Mouse (Mus musculus) lung, adult 18-20 months (tissue): ENCODE measurements at regions not wholly inside any gene's neighbourhood (a gene's known extent, or its start where the extent isn't known, plus 50 kb on each side); places are given as distances from the start of the nearest gene placed in this dataset.

Source experiments
- DNase-seq, 2 experiments: peaks; one replicate each; pipeline ENCODE4 v3.0.0; 2022; ENCODE audit warnings: mixed read lengths in 2 of 2

DNA sequence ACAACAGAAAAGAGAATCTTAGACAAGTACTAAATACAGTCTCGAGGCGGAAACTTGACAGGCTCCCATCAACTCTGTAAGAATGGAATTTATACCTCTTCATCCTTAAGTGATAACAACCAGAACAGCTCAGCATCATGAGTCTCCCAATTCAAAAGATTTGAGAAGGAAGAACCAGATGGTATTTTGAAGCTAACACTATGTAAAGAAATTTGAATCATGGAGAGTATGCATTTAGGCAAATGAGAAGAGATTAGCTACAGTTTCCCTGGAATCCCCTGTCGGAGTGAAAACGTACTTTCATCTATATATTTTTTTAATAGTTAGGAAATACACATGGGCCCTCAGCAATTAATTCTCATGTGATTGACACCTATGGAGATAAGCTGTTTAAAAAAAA, 140.9 kb downstream of the Nrip1 start:
- no peak for DNase-seq

GRCm38 (mm10) chr16:76232174-76232573, 141.5 kb downstream of the Nrip1 start:
- DNase-seq: peak in 1 of 2 experiments; percentile 42

DNA sequence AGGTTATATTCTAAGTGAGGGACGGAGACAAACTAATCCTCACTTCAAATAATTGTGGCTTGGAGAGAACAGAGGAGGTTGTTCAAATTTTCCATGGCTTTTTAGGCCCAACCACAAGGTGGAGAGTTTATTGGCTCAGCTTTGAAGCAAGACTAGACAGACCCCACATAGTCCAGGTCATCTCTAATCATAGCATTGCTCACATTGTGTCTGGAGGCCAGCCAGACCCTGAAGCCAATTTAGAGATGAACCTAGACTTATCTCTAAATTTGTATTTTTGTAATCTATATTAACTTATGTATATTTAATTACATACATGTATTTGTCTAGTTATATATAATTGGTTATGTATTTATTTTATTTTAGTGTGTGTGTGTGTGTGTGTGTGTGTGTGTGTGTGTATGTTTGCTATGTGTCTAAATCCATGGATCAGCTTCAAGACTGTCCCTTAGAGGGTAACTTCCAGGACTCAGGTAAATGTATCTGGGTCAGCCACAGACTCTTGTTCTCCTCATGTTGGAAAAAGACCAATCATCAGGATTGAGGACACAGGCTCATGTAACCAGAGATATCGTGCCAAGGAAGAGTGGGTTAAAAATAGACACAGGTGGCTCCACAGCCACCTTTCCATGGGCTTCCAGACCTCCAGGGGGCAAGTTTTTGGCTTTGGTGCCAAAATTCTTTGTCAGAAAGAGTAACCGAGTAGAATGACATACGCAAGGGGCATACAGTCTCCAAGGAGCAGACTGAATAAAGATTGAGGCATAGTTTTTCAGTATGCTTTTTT, 142.9 kb downstream of the Nrip1 start:
- no peak for DNase-seq

- no peak for DNase-seq
Observed at GRCm38 (mm10) chr16:76228451-76228850, 145.2 kb downstream of the Nrip1 start.

- no peak for DNase-seq
Observed at GRCm38 (mm10) chr16:76226446-76226845, 147.2 kb downstream of the Nrip1 start.

GRCm38 (mm10) chr16:76225587-76226226, 147.9 kb downstream of the Nrip1 start:
- DNase-seq: no peak

DNA sequence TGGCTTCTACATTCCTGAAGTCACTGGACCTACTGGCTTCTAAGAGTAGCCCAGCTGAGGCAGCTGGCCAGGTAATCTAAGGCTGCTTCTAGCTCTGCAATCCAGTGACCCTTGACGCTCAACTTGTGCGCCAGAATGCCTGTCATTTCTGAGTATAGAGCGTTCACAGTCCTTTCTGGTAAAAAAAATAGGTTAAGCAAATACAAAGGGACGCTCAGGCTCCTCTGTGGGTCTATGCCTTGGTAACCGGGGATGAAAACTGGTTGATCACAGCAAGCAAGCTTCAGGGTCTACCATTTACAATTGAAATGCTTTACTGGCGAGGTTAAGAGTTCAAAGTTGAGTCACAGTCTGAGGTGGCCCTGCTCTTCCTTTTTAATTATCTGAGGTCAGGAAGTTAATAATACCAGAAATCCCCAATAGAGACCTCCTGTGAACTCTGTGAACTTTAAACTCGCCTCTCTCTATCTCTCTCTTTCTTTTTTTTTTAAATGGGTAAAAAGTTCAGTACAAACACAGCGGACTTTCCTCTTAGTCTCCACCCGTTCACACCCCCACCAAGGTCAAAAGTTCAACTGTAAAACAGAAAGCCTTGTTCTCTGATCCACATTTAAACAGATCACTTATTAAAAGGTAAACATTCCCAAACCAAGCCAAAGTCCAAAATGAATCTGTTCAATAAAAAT, 148.6 kb downstream of the Nrip1 start:
- peak; percentile 30 to 48 for DNase-seq

DNA sequence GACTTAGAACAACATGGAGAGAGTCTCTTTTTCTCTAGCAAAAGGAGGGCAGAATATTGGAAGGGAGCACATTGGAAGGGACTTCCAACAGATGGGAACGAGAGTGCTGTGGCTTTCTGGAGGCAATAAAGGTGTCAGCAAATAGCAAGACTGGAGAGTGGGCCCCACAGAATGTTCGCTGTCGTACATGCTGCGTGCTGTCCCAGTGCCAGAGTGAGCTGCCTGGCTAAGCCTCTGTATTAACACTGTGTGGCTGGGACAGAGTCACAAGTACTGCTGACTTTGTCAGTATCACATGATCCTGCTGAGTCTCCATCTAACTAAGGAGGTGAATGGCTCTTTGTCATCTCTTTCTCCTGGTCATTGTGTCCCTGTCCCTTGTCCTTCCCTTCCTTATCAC, 149.9 kb downstream of the Nrip1 start:
- DNase-seq: no peak

DNA sequence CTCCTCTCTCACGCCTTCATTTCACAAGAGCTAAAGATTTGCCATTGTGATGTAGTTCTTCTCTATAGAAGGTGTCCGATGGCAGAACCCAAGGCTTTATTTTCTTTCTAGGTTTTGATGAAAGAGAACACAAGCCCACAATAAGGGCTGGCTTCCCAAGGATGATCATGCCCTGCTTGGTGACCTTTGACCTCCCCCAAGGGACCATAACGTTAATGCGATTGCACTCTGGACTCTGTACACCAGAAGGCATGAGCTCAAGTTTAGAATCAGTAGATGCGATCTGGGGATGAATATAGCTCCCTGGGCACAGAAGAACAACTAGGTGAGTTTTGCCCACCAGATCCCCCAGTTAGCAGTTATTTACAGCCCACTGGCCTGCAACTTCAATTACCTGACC, 150.7 kb downstream of the Nrip1 start:
- no peak for DNase-seq

DNA sequence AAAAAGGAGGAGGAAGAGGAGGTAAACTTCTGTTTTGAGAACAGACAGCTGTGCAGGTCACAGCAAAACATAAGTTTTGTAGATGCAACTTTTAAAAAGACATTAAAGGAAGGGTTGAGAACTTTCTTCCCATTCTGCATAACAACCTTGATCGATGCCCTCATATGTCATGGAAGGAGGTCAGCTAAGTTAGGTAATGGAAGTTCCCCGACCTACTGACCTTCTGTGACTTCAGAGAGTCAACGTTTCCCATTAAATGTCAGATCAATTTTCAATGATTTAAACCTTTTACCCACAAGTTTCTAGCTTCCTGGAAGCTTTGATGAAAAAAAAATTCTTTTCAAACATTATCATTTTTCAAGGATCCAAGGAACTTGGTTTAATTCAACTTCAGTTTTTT, 153.2 kb downstream of the Nrip1 start:
- DNase-seq: no peak

- DNase-seq: no peak
Observed at GRCm38 (mm10) chr16:76219233-76219632, 154.4 kb downstream of the Nrip1 start.

GRCm38 (mm10) chr16:76218310-76219170, 155.1 kb downstream of the Nrip1 start:
- no peak for DNase-seq

DNA sequence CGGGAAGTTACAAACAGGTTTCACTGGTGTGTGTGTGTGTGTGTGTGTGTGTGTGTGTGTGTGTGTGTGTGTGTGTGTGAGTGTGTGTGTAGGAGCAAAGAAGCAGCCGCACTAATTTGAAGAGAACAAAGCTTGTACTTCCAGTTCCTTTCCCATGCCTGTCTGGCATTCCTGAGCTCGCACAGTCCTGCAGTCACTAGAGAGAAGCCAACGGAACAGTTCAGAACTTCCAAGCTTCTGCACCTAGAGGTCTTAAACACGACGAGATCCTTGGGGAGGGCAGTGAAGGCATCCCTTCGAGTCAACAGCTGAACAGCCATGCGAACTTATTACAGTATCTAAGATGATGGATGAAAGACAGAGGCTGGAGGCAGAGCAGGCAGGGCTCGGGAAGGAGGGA, 157.4 kb downstream of the Nrip1 start:
- DNase-seq: no peak

DNA sequence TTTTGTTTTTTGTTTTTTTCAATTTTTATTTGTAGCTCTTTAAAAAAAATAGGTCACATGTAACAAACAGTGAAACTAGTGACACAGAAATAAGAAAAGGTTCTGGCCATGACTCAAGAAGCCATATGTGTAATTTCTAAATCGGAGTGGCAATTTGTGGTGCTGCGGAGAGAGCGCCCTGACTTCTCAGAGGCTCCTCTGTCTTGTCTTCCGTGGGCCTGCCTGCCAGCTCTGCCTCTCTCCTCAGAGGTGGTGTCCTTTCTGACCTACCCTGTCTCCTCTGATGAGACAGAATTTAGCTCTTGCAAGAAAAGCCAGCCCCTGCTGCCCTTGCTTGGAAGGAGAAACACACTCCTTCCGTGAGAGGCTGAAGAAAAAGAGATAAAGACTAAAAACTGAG, 158.1 kb downstream of the Nrip1 start:
- DNase-seq: no peak

GRCm38 (mm10) chr16:76201773-76202571, 171.7 kb downstream of the Nrip1 start:
- DNase-seq: peak; percentile 46 to 59

DNA sequence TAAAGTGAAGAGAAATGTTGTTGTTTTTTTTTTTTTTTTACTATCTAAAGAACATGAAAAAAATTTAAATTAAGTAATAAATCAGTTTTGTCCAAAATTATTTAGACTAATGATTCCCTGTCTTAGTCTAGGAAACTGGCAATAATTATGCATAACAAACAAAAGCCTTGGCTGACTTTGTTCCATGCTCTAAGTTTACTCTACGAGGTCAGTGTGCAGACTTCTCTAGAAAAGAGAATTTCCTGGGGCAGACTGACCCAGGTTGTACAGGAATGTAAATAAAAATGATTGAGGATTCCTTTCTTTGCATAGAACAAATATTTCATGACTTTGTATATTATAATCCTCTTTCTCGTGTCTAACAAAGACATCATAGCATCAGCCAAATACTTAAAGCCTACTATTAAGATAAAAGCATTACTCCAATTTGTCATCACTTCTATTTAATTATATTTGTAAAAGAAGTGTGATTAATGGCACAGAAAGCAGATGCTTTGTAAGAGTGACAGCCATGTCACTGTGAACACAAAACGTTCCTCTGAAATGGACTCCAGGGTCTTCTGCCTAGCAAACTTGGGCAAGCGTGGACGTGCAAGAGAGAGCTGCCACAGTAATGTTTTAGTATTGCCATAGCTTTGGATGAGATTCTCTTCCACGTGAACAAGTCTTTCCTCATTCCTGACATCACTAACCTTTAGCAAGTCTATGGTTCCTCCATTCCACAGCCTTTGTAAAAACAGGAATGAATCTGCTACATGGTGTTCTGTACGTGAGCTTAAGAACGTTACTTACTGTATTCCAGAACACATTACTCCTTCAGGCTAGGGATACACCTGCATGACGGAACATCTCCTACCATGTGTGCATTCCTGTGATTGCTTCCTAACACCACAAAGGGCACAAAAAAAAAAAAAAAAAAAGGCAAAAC, 172.6 kb downstream of the Nrip1 start:
- DNase-seq: no peak

DNA sequence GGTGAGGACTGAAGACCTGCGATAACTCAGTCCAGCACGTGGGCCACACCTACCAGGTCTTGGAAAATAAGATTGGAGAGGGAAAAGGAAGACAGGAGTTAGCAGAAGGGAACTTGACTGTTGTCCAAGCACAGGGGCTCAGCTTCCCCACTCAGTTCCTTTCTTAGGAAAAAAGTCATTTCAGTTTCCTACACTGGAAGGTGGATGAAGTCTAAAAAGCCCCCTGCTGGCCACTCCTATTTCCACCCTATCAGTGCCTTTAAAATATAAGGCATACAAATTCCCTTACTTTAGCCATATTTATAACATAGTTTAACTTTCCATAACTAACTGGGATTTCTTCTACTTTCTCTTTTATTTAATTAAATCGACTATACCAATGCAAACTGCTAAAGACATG, 173.4 kb downstream of the Nrip1 start:
- no peak for DNase-seq

DNA sequence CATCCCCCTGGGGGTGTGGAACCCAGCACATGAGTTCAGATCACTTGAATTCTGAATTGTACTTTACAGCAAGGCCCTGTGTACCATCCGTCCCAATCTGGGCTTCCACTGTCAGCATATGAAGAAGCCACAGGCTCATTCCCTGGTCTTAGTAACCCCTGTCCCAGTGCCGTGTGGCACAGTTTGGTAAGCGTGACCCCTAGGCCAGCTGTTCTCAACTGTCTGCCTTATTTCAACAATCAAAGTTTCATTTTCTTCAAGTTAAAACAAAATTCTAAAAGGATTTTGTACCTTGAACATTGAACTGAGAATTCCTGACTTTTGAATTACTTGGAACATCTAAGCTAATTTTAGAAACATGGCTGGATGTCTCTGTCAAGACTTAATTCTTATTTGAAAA, 174.6 kb downstream of the Nrip1 start:
- DNase-seq: no peak

- DNase-seq: no peak
Observed at GRCm38 (mm10) chr16:76194291-76194690, 172.2 kb upstream of the Samsn1 start.

GRCm38 (mm10) chr16:76191135-76191534, 169.1 kb upstream of the Samsn1 start:
- no peak for DNase-seq

DNA sequence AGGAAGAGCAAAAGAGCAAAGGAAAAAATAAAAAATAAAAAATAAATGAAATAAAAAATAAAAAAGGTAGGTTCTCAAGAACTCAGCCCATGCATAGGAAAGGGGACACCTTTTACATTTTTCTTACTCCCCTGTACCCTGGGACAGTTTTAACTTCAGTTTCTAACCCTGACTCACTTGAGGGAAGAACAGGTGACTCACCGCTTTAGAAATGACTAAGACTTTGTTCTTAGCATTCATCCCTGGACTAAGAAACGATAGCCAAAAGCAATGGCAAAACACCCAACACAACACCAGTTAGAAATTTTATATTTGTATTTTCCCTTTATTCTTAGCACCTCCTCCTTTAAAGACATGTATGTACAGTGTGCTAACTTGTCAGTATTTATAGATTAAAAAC, 161.5 kb upstream of the Samsn1 start:
- no peak for DNase-seq
